Mouse (Mus musculus) ES-Bruce4 (cell line): ENCODE data around the gene Rcsd1.

Experiments
- CTCF ChIP-seq: IDR thresholded peaks from one replicate; pipeline ENCODE4 v1.8.1; 2011; ENCODE audit warnings: low read depth, low read length
- EP300 ChIP-seq: IDR thresholded peaks from 2 replicates; pipeline ENCODE4 v1.6.1; 2011; ENCODE audit warnings: low read depth, low read length; ENCODE audit not compliant: insufficient read depth
- POLR2A ChIP-seq: IDR thresholded peaks from one replicate; pipeline ENCODE4 v1.8.1; 2011; ENCODE audit warnings: low read length; ENCODE audit not compliant: insufficient read depth

GRCm38 (mm10) chr1:165651158-165651557, 58.4 kb downstream of the Rcsd1 start:
- TF ChIP-seq EP300: no peak
- no peak for TF ChIP-seq CTCF
- TF ChIP-seq POLR2A: no peak
